Mouse (Mus musculus): ENCODE measurements around the gene Msh3. TPM values are rescaled to one million over a fixed set of nuclear protein-coding genes. Genes with fewer than 3 reads are reported as not detected.

Msh3 gene
- polyA plus RNA-seq, 1 experiment from 2014 or later: 38.8 TPM

DNA sequence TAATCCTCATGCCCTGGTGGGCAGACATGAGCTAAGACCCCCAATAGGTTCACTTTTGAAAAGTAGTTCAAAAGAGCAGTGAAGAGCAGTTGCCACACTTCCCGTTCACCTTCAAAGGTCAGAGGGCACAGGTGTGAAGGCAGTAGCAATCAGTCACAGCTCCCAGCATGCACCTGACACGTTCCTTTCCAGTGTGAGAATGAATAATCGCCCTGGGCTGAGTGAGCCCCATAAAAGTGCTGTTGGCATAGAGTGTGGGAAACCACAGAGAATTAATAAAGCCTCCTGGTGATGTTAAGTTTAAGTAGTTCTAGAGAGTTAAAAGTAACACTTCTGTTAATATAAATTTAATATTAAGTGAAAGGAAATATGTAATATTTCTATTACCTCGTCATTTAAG lies 63.2 kb downstream of the Msh3 start:
- WGBS: 55% methylated on average over 4 of the region's 4 CpGs
- no peaks in the 10 kb centered on the region for H3K27me3 ChIP-seq (ENCODE audit: control insufficient read depth, insufficient read depth, low read length)
- H3K36me3 ChIP-seq (ENCODE audit: control insufficient read depth, insufficient read depth, low read length): peaks cover 2% of the 10 kb centered on the region
- no peaks in the 10 kb centered on the region for H3K4me1 ChIP-seq (ENCODE audit: control insufficient read depth, insufficient read depth, low read length)
- no peak overlapping the region for H3K4me2 ChIP-seq (ENCODE audit: low read depth)
- no peaks in the 10 kb centered on the region for H3K9me3 ChIP-seq (ENCODE audit: control insufficient read depth, low read length)
- no peak overlapping the region for H3K27ac ChIP-seq (ENCODE audit: low read depth, low read length)
- no peak overlapping the region for H3K9ac ChIP-seq (ENCODE audit: low read length)
- DNase-seq (ENCODE audit: low spot score) (no peak), ATAC-seq (ENCODE audit: insufficient read depth, low FRiP score, low TSS enrichment) (no peak)
- H3K4me3 ChIP-seq (ENCODE audit: low read depth, low read length): no peak overlapping the region

DNA sequence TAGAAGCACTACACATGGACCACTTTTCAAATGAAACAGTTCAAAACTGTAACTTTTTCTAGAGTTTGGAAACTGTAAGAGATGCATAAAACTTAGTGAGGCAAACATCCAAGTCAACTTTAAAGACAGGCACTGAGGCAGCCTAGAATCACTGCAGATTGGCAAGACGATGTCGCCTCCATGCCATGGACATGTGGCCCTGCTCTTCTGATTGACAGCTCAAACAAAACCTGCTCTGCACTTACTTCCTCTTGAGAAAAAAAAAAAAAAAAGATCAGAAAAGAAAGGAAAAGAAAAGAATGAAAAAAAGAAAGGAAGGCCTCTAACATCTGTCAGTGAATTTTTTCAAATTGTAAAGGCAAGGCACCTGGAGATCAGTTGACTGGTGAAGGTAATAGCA lies 77.8 kb downstream of the Msh3 start:
- H3K4me2 ChIP-seq (ENCODE audit: low read depth): no peak overlapping the region
- H3K9ac ChIP-seq (ENCODE audit: low read length): no peak overlapping the region
- 98% methylated on average over 2 of the region's 2 CpGs for WGBS
- no peak overlapping the region for H3K4me3 ChIP-seq (ENCODE audit: low read depth, low read length)
- DNase-seq (ENCODE audit: low spot score): no peak
- no peaks in the 10 kb centered on the region; the same call in 1 of the 2 replicates for H3K36me3 ChIP-seq (ENCODE audit: control insufficient read depth, insufficient read depth, low read length)
- ATAC-seq (ENCODE audit: insufficient read depth, low FRiP score, low TSS enrichment): no peak
- no peaks in the 10 kb centered on the region for H3K27me3 ChIP-seq (ENCODE audit: control insufficient read depth, insufficient read depth, low read length)
- H3K27ac ChIP-seq (ENCODE audit: low read depth, low read length): no peak overlapping the region
- H3K9me3 ChIP-seq (ENCODE audit: control insufficient read depth, low read length): no peaks in the 10 kb centered on the region
- no peaks in the 10 kb centered on the region for H3K4me1 ChIP-seq (ENCODE audit: control insufficient read depth, insufficient read depth, low read length)

DNA sequence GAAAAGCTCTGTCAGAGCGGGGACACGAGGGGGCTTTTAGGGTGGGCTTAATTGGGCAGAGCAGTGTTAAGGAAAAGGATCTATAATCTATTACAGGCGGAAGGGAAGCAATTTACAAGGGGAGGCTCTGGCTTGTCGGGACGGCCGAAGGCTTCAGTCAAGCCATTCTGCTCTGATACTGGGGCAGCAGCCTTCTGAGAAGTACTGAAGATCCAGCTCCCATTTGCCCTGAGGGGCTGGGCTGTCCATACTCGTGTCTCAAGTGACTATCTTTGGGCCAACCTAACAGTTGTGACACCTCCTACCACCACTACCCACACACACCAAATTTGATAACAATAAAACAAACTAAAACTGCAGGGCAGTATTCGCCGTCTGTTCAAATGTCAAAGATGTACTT lies 79.5 kb downstream of the Msh3 start:
- H3K4me2 ChIP-seq (ENCODE audit: low read depth): no peak overlapping the region
- ATAC-seq (ENCODE audit: insufficient read depth, low FRiP score, low TSS enrichment): no peak

DNA sequence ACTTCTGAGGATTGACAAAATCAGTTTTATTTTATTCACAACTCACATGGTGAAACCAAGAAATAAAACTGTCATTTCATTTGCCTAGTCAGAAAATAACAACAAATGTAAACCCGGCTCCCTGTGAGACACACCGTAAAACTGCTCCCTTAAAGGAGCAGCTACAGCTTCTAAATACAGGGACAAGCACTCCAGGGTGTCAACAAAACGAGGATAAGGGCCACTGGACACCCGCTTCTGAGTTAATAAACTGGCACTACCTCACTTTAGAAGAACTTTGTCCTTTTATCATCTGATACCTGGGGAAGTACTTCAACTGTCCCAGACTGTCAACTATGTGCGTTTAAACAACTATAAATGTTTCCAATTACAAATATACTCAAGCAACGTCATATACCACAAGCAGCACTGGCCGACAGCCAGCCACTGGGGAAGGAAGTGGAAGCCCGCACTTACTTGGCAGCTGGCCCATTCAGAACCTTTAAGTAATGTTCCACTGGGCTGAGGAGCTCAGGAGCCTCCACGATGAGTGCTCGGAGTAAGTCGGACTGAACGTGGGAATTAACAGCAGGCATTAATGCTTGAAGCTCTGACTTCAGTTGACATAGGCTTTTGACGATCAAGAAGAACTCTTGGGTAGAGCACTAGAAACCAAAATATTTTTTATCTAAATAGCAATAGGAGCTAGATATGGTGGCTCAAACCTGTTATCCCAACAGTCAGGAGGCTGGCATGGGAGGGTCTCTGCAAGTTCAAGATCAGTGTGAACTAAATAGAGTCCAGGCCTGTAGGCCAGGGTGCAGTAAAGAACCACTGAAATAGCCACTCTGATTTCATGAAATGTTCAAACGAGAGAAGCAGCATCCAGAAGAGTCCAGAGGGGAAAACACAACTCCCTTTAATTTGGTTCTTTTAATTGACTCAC lies 80.3 kb downstream of the Msh3 start:
- H3K4me2 ChIP-seq (ENCODE audit: low read depth): no peak overlapping the region
- no peak for ATAC-seq (ENCODE audit: insufficient read depth, low FRiP score, low TSS enrichment)
- H3K36me3 ChIP-seq (ENCODE audit: control insufficient read depth, insufficient read depth, low read length): no peaks in the 10 kb centered on the region; the same call in 1 of the 2 replicates
- no peak for DNase-seq (ENCODE audit: low spot score)
- no peaks in the 10 kb centered on the region for H3K27me3 ChIP-seq (ENCODE audit: control insufficient read depth, insufficient read depth, low read length)
- H3K9ac ChIP-seq (ENCODE audit: low read length): no peak overlapping the region
- no peak overlapping the region for H3K4me3 ChIP-seq (ENCODE audit: low read depth, low read length)
- H3K9me3 ChIP-seq (ENCODE audit: control insufficient read depth, low read length): no peaks in the 10 kb centered on the region
- whole genome bisulfite sequencing: 91% methylated on average over 14 of the region's 14 CpGs
- no peaks in the 10 kb centered on the region for H3K4me1 ChIP-seq (ENCODE audit: control insufficient read depth, insufficient read depth, low read length)
- H3K27ac ChIP-seq (ENCODE audit: low read depth, low read length): no peak overlapping the region

More for the DNA sequence above, 79.5 kb downstream of the Msh3 start:
- no peaks in the 10 kb centered on the region for H3K4me1 ChIP-seq (ENCODE audit: control insufficient read depth, insufficient read depth, low read length)
- no peak overlapping the region for H3K4me3 ChIP-seq (ENCODE audit: low read depth, low read length)
- H3K9ac ChIP-seq (ENCODE audit: low read length): no peak overlapping the region
- H3K27ac ChIP-seq (ENCODE audit: low read depth, low read length): no peak overlapping the region
- WGBS: 92% methylated on average over 9 of the region's 9 CpGs
- no peak for DNase-seq (ENCODE audit: low spot score)
- no peaks in the 10 kb centered on the region for H3K27me3 ChIP-seq (ENCODE audit: control insufficient read depth, insufficient read depth, low read length)
- no peaks in the 10 kb centered on the region; the same call in 1 of the 2 replicates for H3K36me3 ChIP-seq (ENCODE audit: control insufficient read depth, insufficient read depth, low read length)
- no peaks in the 10 kb centered on the region for H3K9me3 ChIP-seq (ENCODE audit: control insufficient read depth, low read length)

DNA sequence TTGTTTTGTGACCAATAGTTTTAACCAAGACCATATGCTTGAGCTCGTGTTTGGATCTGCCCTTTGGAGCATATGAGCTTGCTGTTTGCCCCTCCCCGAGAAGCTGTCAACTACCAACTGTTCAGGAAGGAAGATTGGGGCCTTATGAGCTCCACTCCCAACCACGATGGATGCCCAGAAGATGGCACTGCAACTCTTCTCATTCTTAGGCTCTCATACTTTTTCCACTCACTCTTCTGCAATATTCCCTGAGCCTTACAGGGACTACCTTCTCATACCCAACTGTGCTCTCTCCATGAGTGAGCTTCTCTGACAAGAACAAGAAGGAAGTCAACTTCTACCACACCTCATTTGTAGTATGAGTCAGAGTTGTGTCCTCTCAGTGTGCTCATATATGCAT lies 87.7 kb downstream of the Msh3 start:
- Histone ChIP-seq H3K4me1 (ENCODE audit: control insufficient read depth, insufficient read depth, low read length) (no peaks in the 10 kb centered on the region), H3K27ac (ENCODE audit: low read depth, low read length) (no peak overlapping the region), H3K4me3 (ENCODE audit: low read depth, low read length) (no peak overlapping the region), H3K4me2 (ENCODE audit: low read depth) (no peak overlapping the region), H3K27me3 (ENCODE audit: control insufficient read depth, insufficient read depth, low read length) (no peaks in the 10 kb centered on the region), H3K9ac (ENCODE audit: low read length) (no peak overlapping the region), H3K9me3 (ENCODE audit: control insufficient read depth, low read length) (no peaks in the 10 kb centered on the region), H3K36me3 (ENCODE audit: control insufficient read depth, insufficient read depth, low read length) (no peaks in the 10 kb centered on the region)
- WGBS: 93% methylated on average over 3 of the region's 3 CpGs
- DNase-seq (ENCODE audit: low spot score) (no peak), ATAC-seq (ENCODE audit: insufficient read depth, low FRiP score, low TSS enrichment) (no peak)

DNA sequence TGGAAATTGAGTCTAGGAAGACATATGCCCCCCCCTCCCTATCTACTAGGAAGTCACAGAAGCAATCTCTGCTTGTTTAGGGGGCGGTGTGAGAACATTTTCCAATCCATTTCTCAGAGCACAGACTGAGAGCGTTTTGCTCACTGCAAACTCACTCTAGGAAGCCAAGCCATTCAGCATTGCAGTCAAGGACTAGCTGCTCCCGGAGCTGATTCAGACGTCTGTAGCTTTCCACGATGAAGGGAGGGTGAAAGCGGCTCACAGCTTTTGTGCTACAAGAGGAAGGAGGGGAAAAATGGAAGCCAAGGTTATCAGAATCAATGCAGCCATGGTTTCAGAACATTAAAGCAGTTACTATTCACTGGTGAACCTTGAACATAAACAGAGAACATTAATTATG lies 91.2 kb downstream of the Msh3 start:
- ATAC-seq (ENCODE audit: insufficient read depth, low FRiP score, low TSS enrichment): no peak
- no peak overlapping the region for H3K27ac ChIP-seq (ENCODE audit: low read depth, low read length)
- no peaks in the 10 kb centered on the region for H3K4me1 ChIP-seq (ENCODE audit: control insufficient read depth, insufficient read depth, low read length)
- H3K4me3 ChIP-seq (ENCODE audit: low read depth, low read length): no peak overlapping the region
- no peaks in the 10 kb centered on the region for H3K9me3 ChIP-seq (ENCODE audit: control insufficient read depth, low read length)
- 86% methylated on average over 6 of the region's 6 CpGs for WGBS
- H3K27me3 ChIP-seq (ENCODE audit: control insufficient read depth, insufficient read depth, low read length): no peaks in the 10 kb centered on the region
- no peak for DNase-seq (ENCODE audit: low spot score)
- no peak overlapping the region for H3K4me2 ChIP-seq (ENCODE audit: low read depth)
- no peak overlapping the region for H3K9ac ChIP-seq (ENCODE audit: low read length)
- H3K36me3 ChIP-seq (ENCODE audit: control insufficient read depth, insufficient read depth, low read length): no peaks in the 10 kb centered on the region

DNA sequence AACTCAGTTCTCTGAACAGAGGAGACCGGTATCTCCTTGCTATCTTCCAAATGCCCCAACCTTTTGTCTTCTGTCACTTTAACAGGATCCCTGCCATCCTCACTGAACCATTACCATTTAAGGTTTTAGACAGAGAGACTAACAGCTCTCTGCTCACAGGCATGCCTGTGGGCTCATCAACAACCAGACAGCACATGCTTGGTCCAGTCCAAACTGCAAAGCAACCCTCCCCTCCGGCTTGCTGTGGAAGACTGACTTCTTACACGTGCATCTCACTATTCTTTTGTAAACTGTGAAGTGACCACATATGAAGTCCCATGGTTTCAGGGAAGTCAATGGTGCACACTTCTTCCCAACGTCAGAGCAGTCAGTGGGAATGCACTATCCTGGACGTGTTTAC lies 93.5 kb downstream of the Msh3 start:
- Histone ChIP-seq H3K9ac (ENCODE audit: low read length) (no peak overlapping the region), H3K4me3 (ENCODE audit: low read depth, low read length) (no peak overlapping the region), H3K9me3 (ENCODE audit: control insufficient read depth, low read length) (no peaks in the 10 kb centered on the region), H3K36me3 (ENCODE audit: control insufficient read depth, insufficient read depth, low read length) (no peaks in the 10 kb centered on the region), H3K4me2 (ENCODE audit: low read depth) (no peak overlapping the region), H3K27ac (ENCODE audit: low read depth, low read length) (no peak overlapping the region), H3K4me1 (ENCODE audit: control insufficient read depth, insufficient read depth, low read length) (no peaks in the 10 kb centered on the region), H3K27me3 (ENCODE audit: control insufficient read depth, insufficient read depth, low read length) (no peaks in the 10 kb centered on the region)
- DNase-seq (ENCODE audit: low spot score): no peak
- 86% methylated on average over 5 of the region's 5 CpGs for WGBS
- ATAC-seq (ENCODE audit: insufficient read depth, low FRiP score, low TSS enrichment): no peak

DNA sequence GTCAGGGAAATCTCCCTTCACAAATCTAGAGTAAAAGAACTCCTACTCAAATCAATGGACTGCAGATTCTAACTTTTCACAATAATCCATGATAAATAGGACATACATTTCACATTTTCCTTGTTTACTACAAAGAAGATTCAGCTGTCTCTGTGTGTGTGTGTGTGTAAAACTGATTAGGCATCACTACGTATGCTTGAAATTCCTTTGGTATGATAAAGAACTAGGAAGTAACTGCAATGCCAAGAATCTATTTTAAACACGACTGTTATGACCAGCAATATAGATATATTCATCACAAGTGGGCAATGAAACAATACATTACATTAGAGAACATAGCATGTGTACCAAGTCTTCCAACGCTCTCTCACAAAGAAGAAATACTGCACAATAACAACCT lies 99.3 kb downstream of the Msh3 start:
- no peak overlapping the region for H3K27ac ChIP-seq (ENCODE audit: low read depth, low read length)
- no peaks in the 10 kb centered on the region for H3K4me1 ChIP-seq (ENCODE audit: control insufficient read depth, insufficient read depth, low read length)
- H3K9ac ChIP-seq (ENCODE audit: low read length): no peak overlapping the region
- H3K36me3 ChIP-seq (ENCODE audit: control insufficient read depth, insufficient read depth, low read length): no peaks in the 10 kb centered on the region
- H3K4me2 ChIP-seq (ENCODE audit: low read depth): no peak overlapping the region
- H3K27me3 ChIP-seq (ENCODE audit: control insufficient read depth, insufficient read depth, low read length): no peaks in the 10 kb centered on the region
- no peak for ATAC-seq (ENCODE audit: insufficient read depth, low FRiP score, low TSS enrichment)
- no peak overlapping the region for H3K4me3 ChIP-seq (ENCODE audit: low read depth, low read length)
- WGBS: 91% methylated on average over 3 of the region's 3 CpGs
- DNase-seq (ENCODE audit: low spot score): no peak
- H3K9me3 ChIP-seq (ENCODE audit: control insufficient read depth, low read length): no peaks in the 10 kb centered on the region

DNA sequence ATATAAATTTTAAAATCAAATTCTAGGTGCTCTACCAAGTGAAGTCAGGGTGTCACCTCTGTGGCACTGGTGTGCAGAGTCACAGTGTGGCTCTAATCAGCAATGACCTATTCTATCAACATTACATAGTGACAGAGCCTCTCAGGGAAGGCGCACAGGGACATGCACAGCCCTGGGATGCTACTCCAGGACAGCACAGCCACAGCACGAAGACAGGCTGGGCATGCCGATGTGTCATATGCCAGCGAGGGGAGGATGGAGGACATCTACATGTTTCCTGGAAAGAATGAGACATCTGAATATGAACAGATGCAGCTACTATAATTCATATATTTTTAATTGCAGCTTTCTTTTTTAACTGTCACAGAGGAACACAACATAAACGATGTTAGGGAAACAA lies 101.0 kb downstream of the Msh3 start:
- no peak for DNase-seq (ENCODE audit: low spot score)
- Histone ChIP-seq H3K4me1 (ENCODE audit: control insufficient read depth, insufficient read depth, low read length) (no peaks in the 10 kb centered on the region), H3K4me2 (ENCODE audit: low read depth) (no peak overlapping the region), H3K9me3 (ENCODE audit: control insufficient read depth, low read length) (no peaks in the 10 kb centered on the region), H3K27me3 (ENCODE audit: control insufficient read depth, insufficient read depth, low read length) (no peaks in the 10 kb centered on the region), H3K27ac (ENCODE audit: low read depth, low read length) (no peak overlapping the region), H3K36me3 (ENCODE audit: control insufficient read depth, insufficient read depth, low read length) (no peaks in the 10 kb centered on the region), H3K4me3 (ENCODE audit: low read depth, low read length) (no peak overlapping the region), H3K9ac (ENCODE audit: low read length) (no peak overlapping the region)
- WGBS: 99% methylated on average over 5 of the region's 5 CpGs
- ATAC-seq (ENCODE audit: insufficient read depth, low FRiP score, low TSS enrichment): no peak

Measured in neural tube, embryonic 11.5 days (tissue).